Mouse (Mus musculus): ENCODE measurements at regions not wholly inside any gene's neighbourhood (a gene's known extent, or its start where the extent isn't known, plus 50 kb on each side); places are given as distances from the start of the nearest gene placed in this dataset.
A peak's percentile ranks its signal among the peaks of the same experiment; 100 is the strongest.

DNA sequence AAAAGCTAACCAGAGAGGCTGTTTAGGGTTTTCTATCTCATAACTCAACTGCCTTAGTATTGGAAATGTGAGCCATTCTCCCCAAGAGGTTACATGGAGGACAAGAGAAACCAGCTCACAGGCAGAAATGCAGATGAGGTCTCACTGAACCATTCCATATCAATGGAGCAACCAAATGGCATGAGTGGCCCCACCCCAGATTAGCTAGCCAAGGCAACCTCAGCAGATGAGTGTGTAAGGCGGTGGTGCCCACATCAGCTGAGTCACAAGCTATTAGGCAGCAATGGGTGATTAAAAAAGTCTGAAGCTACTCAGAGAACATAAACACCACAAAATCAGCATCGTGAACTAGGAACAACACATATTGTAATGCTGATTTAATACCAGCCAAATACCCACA is 133.2 kb downstream of the Lpin1 start:
- no peak for DNase-seq

DNA sequence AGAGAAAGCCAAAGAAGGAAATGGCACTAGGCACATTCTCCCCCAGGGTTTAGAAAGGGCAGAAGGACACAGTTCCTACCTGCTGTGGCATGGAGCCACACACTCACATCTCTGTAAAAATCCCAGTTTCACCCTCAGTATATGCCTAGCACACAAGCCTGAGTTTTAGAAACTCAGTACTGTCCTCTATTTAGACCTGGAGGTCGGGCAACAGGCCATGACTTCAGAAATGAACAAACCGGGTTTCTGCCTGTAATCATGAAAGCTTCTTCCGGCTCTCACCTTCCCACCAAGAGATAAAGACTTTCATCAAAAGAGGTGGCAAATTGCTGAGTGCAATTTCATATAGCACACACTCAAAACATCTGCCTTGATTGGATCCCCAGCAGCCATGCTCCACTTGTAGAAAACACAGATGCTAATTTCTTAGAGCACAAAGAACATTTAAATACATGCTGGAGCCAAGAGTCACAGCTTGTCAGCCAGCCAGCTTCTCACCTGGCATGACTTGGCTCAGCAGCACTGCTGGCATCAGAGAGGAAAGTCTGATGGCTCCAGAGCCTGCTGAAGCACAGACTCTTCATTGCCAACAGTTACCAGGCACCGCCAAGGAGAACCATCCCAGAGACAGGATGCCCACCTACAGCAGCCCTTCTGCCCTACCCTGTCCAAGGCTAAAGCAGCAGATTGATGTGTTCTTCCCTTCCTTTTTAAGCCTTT is 136.2 kb downstream of the Lpin1 start:
- DNase-seq: no peak

- no peak for DNase-seq
Measured at GRCm38 (mm10) chr12:16457419-16457818, 153.3 kb downstream of the Lpin1 start.

DNA sequence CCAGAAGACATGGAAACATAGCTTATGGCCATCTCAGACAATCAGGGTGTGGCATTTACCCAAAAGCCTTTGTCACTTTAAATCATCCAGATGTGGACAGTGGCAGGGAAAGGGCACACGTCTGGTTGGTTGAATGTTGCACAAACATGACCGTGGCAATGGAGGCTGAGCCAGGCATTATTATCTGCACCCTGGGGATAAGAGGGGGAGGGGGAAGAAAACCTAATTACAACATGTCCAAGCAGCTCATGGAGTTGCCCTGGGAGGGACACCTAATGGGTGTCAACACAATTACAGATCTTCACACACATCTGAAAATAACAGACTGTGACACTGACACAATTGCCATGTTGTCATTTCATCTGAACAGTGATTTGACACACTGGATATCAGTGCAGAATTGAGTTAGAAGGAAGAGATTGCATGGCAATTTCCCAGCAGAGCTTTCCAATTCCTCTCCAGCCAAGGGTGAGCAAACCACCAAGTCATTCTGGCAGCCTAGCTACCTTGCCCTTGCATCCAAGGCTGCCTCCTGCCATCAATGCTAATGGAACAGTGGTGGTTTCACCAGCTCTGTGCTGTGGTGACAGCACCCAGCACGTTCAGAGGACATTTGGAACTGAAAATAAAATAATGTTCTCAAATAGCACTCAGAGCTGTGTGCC is 159.9 kb downstream of the Lpin1 start:
- no peak for DNase-seq

GRCm38 (mm10) chr12:16438717-16439116 is 172.0 kb downstream of the Lpin1 start:
- DNase-seq: no peak

DNA sequence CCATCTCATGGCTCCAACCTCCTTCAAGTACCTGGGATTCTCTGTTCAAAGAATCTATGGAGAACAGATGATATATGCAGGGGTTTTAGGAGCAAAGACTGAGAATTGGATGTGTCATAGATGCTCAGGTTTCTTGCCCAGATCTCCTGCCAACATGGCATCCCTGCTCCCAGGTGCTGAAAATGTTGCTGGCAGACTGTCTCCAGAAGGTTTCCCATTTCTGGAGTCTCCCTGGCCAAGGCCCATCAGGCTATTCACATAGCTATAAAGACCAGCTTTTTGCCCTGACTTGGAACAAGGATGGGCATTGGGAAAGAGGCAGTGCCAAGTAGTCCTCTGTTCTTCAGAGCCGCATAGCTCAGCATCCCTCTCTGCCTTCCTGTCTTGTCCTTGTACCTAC is 173.8 kb downstream of the Lpin1 start:
- no peak for DNase-seq

GRCm38 (mm10) chr12:16436255-16436654 is 174.5 kb downstream of the Lpin1 start:
- DNase-seq: no peak

- no peak for DNase-seq
Measured at GRCm38 (mm10) chr12:16434739-16435138, 176.0 kb downstream of the Lpin1 start.

- DNase-seq: no peak
Measured at GRCm38 (mm10) chr12:16434225-16434624, 176.5 kb downstream of the Lpin1 start.

DNA sequence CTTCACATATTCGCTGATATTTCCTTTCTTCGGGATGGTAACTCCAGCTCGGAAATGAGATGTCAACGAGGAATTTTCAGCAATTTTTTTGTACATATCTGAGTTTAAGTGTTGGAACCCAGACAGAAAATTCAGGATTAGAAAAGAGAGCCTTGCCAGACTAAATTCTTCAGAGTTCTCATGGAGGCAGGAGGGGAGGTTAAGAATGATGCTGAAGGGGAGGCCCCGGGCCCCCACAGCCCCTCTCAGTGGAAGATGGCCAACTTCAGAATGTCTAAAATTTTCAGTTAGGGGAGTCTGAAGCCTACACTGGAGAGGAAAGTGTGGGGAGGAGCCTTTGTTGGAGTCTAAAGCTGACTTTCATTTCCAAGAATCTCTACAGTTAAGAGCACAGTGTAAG is 184.8 kb downstream of the Lpin1 start:
- DNase-seq: no peak

- no peak for DNase-seq
Measured at GRCm38 (mm10) chr12:16424526-16424925, 186.2 kb downstream of the Lpin1 start.

DNA sequence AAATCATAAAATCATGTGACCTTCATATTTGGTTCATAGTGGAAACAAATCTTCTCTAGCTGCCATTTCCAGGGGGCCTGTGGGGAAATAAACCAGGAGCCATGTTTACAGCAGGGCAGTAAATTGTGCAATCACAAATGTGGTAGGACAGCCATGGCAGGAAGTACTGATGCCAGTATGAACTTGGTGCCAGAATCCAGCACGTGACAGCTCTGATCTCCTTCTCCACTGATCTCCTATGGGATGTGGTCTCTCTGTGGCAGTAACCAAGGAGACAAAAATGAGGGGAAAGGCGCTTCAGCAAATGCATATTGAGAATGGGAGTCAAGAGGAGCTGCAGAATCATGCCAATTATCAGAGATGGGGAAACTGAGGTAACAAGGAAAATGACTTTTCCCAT is 215.0 kb downstream of the Lpin1 start:
- no peak for DNase-seq

DNA sequence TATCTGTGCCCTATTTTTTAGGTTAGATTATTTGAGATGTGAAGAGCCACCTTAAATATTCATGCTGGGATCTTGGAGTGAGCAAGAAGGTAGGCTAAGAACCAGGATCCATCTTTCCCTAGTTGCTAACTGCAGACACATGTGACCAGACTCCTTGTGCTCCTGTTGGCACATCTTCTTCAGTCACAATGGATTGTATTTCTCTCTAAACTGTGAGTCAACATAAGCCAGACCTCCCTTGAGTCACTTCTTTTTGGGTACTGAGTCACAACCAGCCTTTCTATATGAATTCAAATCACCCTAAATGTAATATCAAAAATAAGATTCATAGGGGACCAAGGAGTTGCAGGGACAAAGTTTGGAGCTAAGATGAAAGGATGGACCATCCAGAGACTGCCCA is 217.9 kb downstream of the Lpin1 start:
- DNase-seq: no peak

GRCm38 (mm10) chr12:16391630-16392269 is 219.0 kb downstream of the Lpin1 start:
- DNase-seq: no peak

GRCm38 (mm10) chr12:16391163-16391562 is 219.6 kb downstream of the Lpin1 start:
- DNase-seq: no peak

- no peak for DNase-seq
Measured at GRCm38 (mm10) chr12:16387035-16387434, 223.7 kb downstream of the Lpin1 start.

GRCm38 (mm10) chr12:16384396-16384795 is 226.4 kb downstream of the Lpin1 start:
- DNase-seq: peak; percentile 12

GRCm38 (mm10) chr12:16383499-16383935 is 227.2 kb downstream of the Lpin1 start:
- peak; percentile 49 for DNase-seq

DNA sequence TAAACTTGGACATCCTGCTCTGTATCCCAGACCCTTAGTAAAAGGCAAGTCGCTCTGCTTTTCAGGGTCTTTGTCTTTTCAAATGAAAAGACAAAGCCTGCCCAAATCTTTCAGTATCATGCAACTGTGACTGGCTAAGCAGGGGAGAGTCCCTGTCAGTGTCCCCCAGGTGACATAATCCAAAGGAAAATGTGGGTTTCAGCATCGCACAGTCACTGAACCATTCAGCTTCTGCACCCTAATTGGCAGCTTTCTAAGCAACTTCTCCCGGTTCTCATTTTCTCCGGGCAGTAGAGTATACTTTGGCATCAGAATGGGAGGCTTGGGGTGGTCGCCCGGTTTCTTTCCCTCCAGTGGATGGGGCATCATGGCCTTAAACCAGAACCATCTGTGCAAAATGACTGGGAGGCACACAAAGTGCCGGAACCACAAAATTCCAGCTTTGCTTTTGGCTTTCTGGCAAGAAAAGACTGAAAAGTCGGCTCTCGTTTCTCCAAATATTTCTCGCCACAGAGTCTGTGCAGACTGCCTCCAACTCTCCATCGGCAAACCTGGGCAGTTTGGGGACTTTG is 228.3 kb downstream of the Lpin1 start:
- DNase-seq: no peak

DNA sequence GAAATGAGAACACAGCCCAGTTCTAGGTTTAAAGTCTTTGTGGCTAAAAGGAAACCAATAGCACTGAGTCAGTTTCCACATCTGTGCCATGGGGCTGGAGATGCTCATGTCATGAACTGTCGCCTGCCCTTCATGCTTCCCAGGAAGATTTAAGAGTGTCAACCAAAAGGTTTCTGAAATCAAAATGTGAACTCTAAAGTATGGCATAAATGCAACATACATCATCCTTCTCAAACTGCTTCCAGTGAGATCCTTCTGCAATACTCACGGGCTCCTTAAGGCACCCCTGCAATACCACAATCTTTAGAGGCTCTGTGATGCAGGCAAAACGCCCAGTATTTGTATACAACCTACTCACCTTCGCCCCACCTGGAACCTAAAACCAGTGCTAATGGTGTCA is 229.7 kb downstream of the Lpin1 start:
- DNase-seq: no peak

GRCm38 (mm10) chr12:16380346-16380745 is 230.4 kb downstream of the Lpin1 start:
- DNase-seq: peak; percentile 7

GRCm38 (mm10) chr12:16379415-16379814 is 231.4 kb downstream of the Lpin1 start:
- DNase-seq: no peak

DNA sequence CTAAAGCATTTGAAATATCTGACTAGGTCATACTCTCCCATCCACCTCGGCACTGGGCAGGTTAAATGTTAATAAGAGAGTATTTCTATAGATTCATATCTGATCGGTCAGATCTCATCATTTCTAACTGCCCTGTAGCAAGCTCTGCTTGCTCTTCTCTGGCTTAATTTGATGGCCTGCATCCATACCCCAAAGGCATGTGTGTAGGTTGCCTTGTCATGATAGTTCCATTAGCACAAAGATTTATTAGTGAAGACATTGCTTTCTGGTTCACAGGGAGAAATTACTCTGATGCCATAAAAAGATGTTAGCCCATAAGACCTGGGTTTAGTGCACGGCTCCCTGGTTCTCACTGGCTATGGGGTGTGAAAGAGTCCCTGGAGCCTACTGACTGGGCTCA is 232.3 kb downstream of the Lpin1 start:
- no peak for DNase-seq
